Comparison of ENCODE assay signal across 9 mouse cellular contexts in the genomic region with DNA sequence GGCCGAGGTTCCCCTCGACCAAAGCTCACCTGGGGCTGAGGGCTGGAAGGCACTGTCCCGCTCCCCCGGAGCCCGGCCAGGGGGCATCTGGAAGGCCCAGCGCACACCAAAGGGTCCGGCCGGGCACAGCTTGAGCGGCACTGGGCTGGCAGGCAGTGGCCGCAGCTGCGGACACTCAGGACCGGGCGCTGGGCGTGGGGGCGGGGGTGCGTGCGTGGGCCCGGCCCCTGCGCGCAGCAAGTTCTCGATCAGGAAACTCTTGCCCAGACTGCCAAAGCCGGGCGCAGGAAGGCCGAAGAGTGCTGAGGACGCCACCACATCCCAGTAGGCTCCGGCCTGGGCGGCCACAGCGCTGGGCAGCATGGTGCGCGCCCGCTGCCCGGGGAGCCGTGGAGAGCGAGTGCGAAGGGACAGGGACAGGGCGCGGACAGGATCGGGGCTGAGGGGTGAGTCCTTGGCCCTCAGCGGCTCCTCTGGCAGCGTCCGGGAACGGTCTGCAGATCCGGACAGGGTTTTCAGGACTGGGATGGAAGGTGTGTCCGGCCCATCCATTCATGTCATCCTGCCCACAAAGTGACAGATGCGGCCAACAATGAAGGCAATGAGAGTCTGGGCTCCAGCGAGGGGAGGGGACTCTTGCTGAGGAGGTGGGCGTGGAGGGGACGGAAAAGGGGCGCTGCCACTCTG. TPM values are rescaled to one million over a fixed set of nuclear protein-coding genes. Genes with fewer than 3 reads are reported as not detected.
DNase-seq lines count a peak whose midpoint lies in the region; ATAC-seq and TF ChIP-seq lines count a peak whose summit lies in the region.
"Had no signal": no experiment of that assay in that cellular context is flagged by ENCODE, and none has a peak within 500 bp of the region (broad histone marks: within the 10 kb centered on the region; RNA-seq: fewer than 3 reads in every experiment).

No protein-coding gene starts in this region.

- peaks cover 48% of the 10 kb centered on the region for H3K27me3 ChIP-seq in liver, embryonic 11.5 days (replicated peaks; ENCODE audit: control insufficient read depth, insufficient read depth, low read length)
- H3K27me3 ChIP-seq in liver, postnatal 0 days (ENCODE audit: insufficient read depth, low read length), result peaks cover 49% of the 10 kb centered on the region
- peaks cover 81% of the 10 kb centered on the region for H3K27me3 ChIP-seq in forebrain, embryonic 10.5 days (ENCODE audit: poor library complexity, severe bottlenecking)
- peaks cover 59% of the 10 kb centered on the region for H3K27me3 ChIP-seq in liver, embryonic 13.5 days

- H3K4me3 ChIP-seq in liver, embryonic 11.5 days (ENCODE audit: low read depth, low read length), result peak overlapping the region; percentile 28
- no peak overlapping the region for H3K4me3 ChIP-seq in liver, postnatal 0 days (ENCODE audit: low read depth, low read length)
- H3K4me3 ChIP-seq in forebrain, embryonic 10.5 days, result peak overlapping the region; percentile 57
- H3K4me3 ChIP-seq in liver, embryonic 13.5 days (replicated peaks), result no peak overlapping the region

- no peak for TF ChIP-seq EP300 in liver, postnatal 0 days (IDR thresholded peaks at IDR 0.05; ENCODE audit: low read depth)

- peak; percentile 34 for DNase-seq in adrenal gland, postnatal 14 days
- no peak for DNase-seq in adrenal gland, adult 8-10 months
- no peak for DNase-seq in liver, embryonic 11.5 days (ENCODE audit: low spot score)
- no peak for DNase-seq in liver, postnatal 0 days
- DNase-seq in forebrain, embryonic 10.5 days (ENCODE audit: extremely low spot score, low spot score), result peak; percentile 37
- DNase-seq in liver, embryonic 13.5 days, result no peak
- DNase-seq in urinary bladder, postnatal 4 days (ENCODE audit: low spot score in 2 of 2), result no peak

- no peaks in the 10 kb centered on the region for H3K36me3 ChIP-seq in liver, embryonic 11.5 days (ENCODE audit: control insufficient read depth, insufficient read depth, low read length)
- no peaks in the 10 kb centered on the region for H3K36me3 ChIP-seq in liver, postnatal 0 days (replicated peaks; ENCODE audit: insufficient read depth, low read length)
- H3K36me3 ChIP-seq in forebrain, embryonic 10.5 days (replicated peaks), result no peaks in the 10 kb centered on the region
- no peaks in the 10 kb centered on the region for H3K36me3 ChIP-seq in liver, embryonic 13.5 days

- no peak overlapping the region for H3K9ac ChIP-seq in liver, embryonic 11.5 days (ENCODE audit: low read depth, low read length)
- no peak overlapping the region for H3K9ac ChIP-seq in liver, postnatal 0 days (replicated peaks)
- no peak overlapping the region for H3K9ac ChIP-seq in liver, embryonic 13.5 days
- H3K9ac ChIP-seq: liver, embryonic 14.5 days had no signal

- no peak for TF ChIP-seq CTCF in liver, postnatal 0 days (IDR thresholded peaks at IDR 0.05; ENCODE audit: low read depth)

- H3K9me3 ChIP-seq in liver, embryonic 11.5 days (ENCODE audit: control insufficient read depth, low read length), result no peaks in the 10 kb centered on the region
- no peaks in the 10 kb centered on the region for H3K9me3 ChIP-seq in liver, postnatal 0 days (ENCODE audit: low read length)
- H3K9me3 ChIP-seq in forebrain, embryonic 10.5 days, result no peaks in the 10 kb centered on the region
- H3K9me3 ChIP-seq in liver, embryonic 13.5 days (replicated peaks), result no peaks in the 10 kb centered on the region

- H3K4me2 ChIP-seq in liver, embryonic 11.5 days, result peak overlapping the region; percentile 48
- no peak overlapping the region for H3K4me2 ChIP-seq in liver, postnatal 0 days (ENCODE audit: low read depth, low read length)
- H3K4me2 ChIP-seq in liver, embryonic 13.5 days, result 0 out of 2 replicates have a peak overlapping the region, but pooled peaks have one; percentile 14

- no peak overlapping the region for H3K27ac ChIP-seq in liver, embryonic 11.5 days (ENCODE audit: low read depth, low read length)
- no peak overlapping the region for H3K27ac ChIP-seq in liver, postnatal 0 days (ENCODE audit: low read depth)
- H3K27ac ChIP-seq in forebrain, embryonic 10.5 days, result peak overlapping the region; percentile 56; the same call in 1 of the 2 replicates
- no peak overlapping the region for H3K27ac ChIP-seq in liver, embryonic 13.5 days
- H3K27ac ChIP-seq: liver, embryonic 14.5 days had no signal

- WGBS in liver, embryonic 11.5 days, result 4% methylated on average over 49 of the region's 49 CpGs
- 4% methylated on average over 47 of the region's 49 CpGs for whole genome bisulfite sequencing in liver, postnatal 0 days (ENCODE audit: insufficient replicate concordance)
- under 1% methylated on average over 49 of the region's 49 CpGs for WGBS in forebrain, embryonic 10.5 days
- WGBS in liver, embryonic 13.5 days (ENCODE audit: insufficient replicate concordance), result 4% methylated on average over 49 of the region's 49 CpGs

- ATAC-seq in liver, embryonic 11.5 days (replicated peaks; ENCODE audit: low FRiP score), result no peak; the same call in 1 of the 2 replicates
- no peak for ATAC-seq in liver, postnatal 0 days
- ATAC-seq in liver, embryonic 13.5 days (ENCODE audit: low read depth), result no peak
- ATAC-seq in inflammation-experienced regulatory T-cells, adult 6 months, result no peak

- no peaks in the 10 kb centered on the region for H3K4me1 ChIP-seq in liver, embryonic 11.5 days (replicated peaks; ENCODE audit: control insufficient read depth, insufficient read depth, low read length)
- H3K4me1 ChIP-seq in liver, postnatal 0 days (ENCODE audit: insufficient read depth), result no peaks in the 10 kb centered on the region
- H3K4me1 ChIP-seq in forebrain, embryonic 10.5 days, result peaks cover 40% of the 10 kb centered on the region
- H3K4me1 ChIP-seq in liver, embryonic 13.5 days (replicated peaks), result no peaks in the 10 kb centered on the region

RNA-seq across cellular contexts. Expression of gene Dbx2, which starts 1.4 kb away (rescaled TPM):
- total RNA-seq in adrenal gland, postnatal 14 days (2021), result 0.56 and 0.60 TPM in 2 replicates
- not detected for total RNA-seq in adrenal gland, adult 8-10 months (2022)
- polyA plus RNA-seq in liver, embryonic 11.5 days (2014; fragmentation: Nextera tagmentation; extraction: Ambion mirVana), result not detected in 2 replicates
- polyA plus RNA-seq in liver, postnatal 0 days (2015; fragmentation: Nextera tagmentation; extraction: Ambion mirVana), result not detected in 2 replicates
- polyA plus RNA-seq in forebrain, embryonic 10.5 days (2016; fragmentation: Nextera tagmentation; extraction: Ambion mirVana), result 0.25 and 0.67 TPM in 2 replicates
- not detected in 2 replicates for polyA plus RNA-seq in liver, embryonic 13.5 days (2015; fragmentation: Nextera tagmentation; extraction: Ambion mirVana)
- polyA plus RNA-seq in inflammation-experienced regulatory T-cells, adult 6 months (2017; shearing (Covaris generic)), result not detected
- polyA plus RNA-seq: liver, embryonic 14.5 days had no signal

Comparison
In these comparisons a context has a peak if more than half of its experiments do, and no peak if none do; other contexts are left out.
1. DNase-seq: peak in adrenal gland, postnatal 14 days (single experiment) and forebrain, embryonic 10.5 days (single experiment); none in adrenal gland, adult 8-10 months (single experiment), liver, embryonic 11.5 days (single experiment), liver, postnatal 0 days (single experiment), liver, embryonic 13.5 days (single experiment) and urinary bladder, postnatal 4 days (0 of 2).
2. H3K4me3 ChIP-seq: peak in liver, embryonic 11.5 days (single experiment) and forebrain, embryonic 10.5 days (single experiment); none in liver, postnatal 0 days (single experiment) and liver, embryonic 13.5 days (single experiment).